Mouse (Mus musculus): ENCODE data around the gene Zfp462. TPM values are rescaled to one million over a fixed set of nuclear protein-coding genes. Genes with fewer than 3 reads are reported as not detected.
A peak's percentile ranks its signal among the peaks of the same experiment; 100 is the strongest.

Gene Zfp462
- polyA plus RNA-seq, 1 experiment from 2014 or later, result 2.9 TPM

- H3K4me1 ChIP-seq (replicated peaks; ENCODE audit: insufficient read depth, low read length), result peaks cover 4% of the 10 kb centered on the region; the same call in 1 of the 2 replicates
- 85% methylated on average over 9 of the region's 9 CpGs for WGBS
- no peak for ATAC-seq (replicated peaks; ENCODE audit: low FRiP score, low read depth)
- H3K36me3 ChIP-seq (ENCODE audit: insufficient read depth, low read length), result no peaks in the 10 kb centered on the region
- no peak overlapping the region for H3K4me2 ChIP-seq (ENCODE audit: low read length)
- no peaks in the 10 kb centered on the region for H3K27me3 ChIP-seq (ENCODE audit: insufficient read depth, low read length)
- no peaks in the 10 kb centered on the region for H3K9me3 ChIP-seq (replicated peaks; ENCODE audit: low read length)
- no peak overlapping the region for H3K4me3 ChIP-seq (replicated peaks; ENCODE audit: low read depth, low read length)
- no peak overlapping the region for H3K27ac ChIP-seq
- H3K9ac ChIP-seq (ENCODE audit: low read depth, low read length), result no peak overlapping the region
- DNase-seq (ENCODE audit: low spot score), result no peak
- no peak for TF ChIP-seq CTCF (IDR thresholded peaks at IDR 0.05; ENCODE audit: low read depth)
These were observed 53.4 kb downstream of the Zfp462 start for GRCm38 (mm10) chr4:54998146-54998841.

GRCm38 (mm10) chr4:54999556-54999955 lies 54.7 kb downstream of the Zfp462 start:
- H3K27me3 ChIP-seq (ENCODE audit: insufficient read depth, low read length), result no peaks in the 10 kb centered on the region
- no peaks in the 10 kb centered on the region for H3K36me3 ChIP-seq (ENCODE audit: insufficient read depth, low read length)
- H3K27ac ChIP-seq, result no peak overlapping the region
- H3K4me2 ChIP-seq (ENCODE audit: low read length), result no peak overlapping the region
- TF ChIP-seq CTCF (IDR thresholded peaks at IDR 0.05; ENCODE audit: low read depth), result no peak
- H3K4me3 ChIP-seq (replicated peaks; ENCODE audit: low read depth, low read length), result no peak overlapping the region
- 95% methylated on average over 5 of the region's 5 CpGs for WGBS
- no peak for DNase-seq (ENCODE audit: low spot score)
- no peaks in the 10 kb centered on the region for H3K9me3 ChIP-seq (replicated peaks; ENCODE audit: low read length)
- H3K9ac ChIP-seq (ENCODE audit: low read depth, low read length), result no peak overlapping the region
- ATAC-seq (replicated peaks; ENCODE audit: low FRiP score, low read depth), result no peak
- H3K4me1 ChIP-seq (replicated peaks; ENCODE audit: insufficient read depth, low read length), result peaks cover 5% of the 10 kb centered on the region; the same call in 1 of the 2 replicates

GRCm38 (mm10) chr4:55001386-55001785 lies 56.5 kb downstream of the Zfp462 start:
- peaks cover 9% of the 10 kb centered on the region for H3K4me1 ChIP-seq (replicated peaks; ENCODE audit: insufficient read depth, low read length)
- peak; percentile 24 for DNase-seq (ENCODE audit: low spot score)
- WGBS, result 77% methylated on average over 3 of the region's 3 CpGs

GRCm38 (mm10) chr4:55003128-55003527 lies 58.3 kb downstream of the Zfp462 start:
- H3K9ac ChIP-seq (ENCODE audit: low read depth, low read length), result no peak overlapping the region
- ATAC-seq (replicated peaks; ENCODE audit: low FRiP score, low read depth), result peak; percentile 69
- peaks cover 9% of the 10 kb centered on the region for H3K4me1 ChIP-seq (replicated peaks; ENCODE audit: insufficient read depth, low read length)
- TF ChIP-seq CTCF (IDR thresholded peaks at IDR 0.05; ENCODE audit: low read depth), result no peak
- H3K36me3 ChIP-seq (ENCODE audit: insufficient read depth, low read length), result 0 out of 2 replicates have a peak, but pooled peaks cover under 1% of the 10 kb centered on the region
- peak; percentile 35 for DNase-seq (ENCODE audit: low spot score)
- H3K9me3 ChIP-seq (replicated peaks; ENCODE audit: low read length), result no peaks in the 10 kb centered on the region
- H3K27me3 ChIP-seq (ENCODE audit: insufficient read depth, low read length), result no peaks in the 10 kb centered on the region
- 52% methylated on average over 6 of the region's 6 CpGs for WGBS
- 0 out of 2 replicates have a peak overlapping the region, but pooled peaks have one; percentile 38 for H3K27ac ChIP-seq
- H3K4me3 ChIP-seq (replicated peaks; ENCODE audit: low read depth, low read length), result no peak overlapping the region
- no peak overlapping the region for H3K4me2 ChIP-seq (ENCODE audit: low read length)

More at GRCm38 (mm10) chr4:55001386-55001785, 56.5 kb downstream of the Zfp462 start:
- no peak overlapping the region for H3K4me3 ChIP-seq (replicated peaks; ENCODE audit: low read depth, low read length)
- H3K9ac ChIP-seq (ENCODE audit: low read depth, low read length), result no peak overlapping the region
- H3K36me3 ChIP-seq (ENCODE audit: insufficient read depth, low read length), result no peaks in the 10 kb centered on the region
- no peaks in the 10 kb centered on the region for H3K9me3 ChIP-seq (replicated peaks; ENCODE audit: low read length)
- no peak overlapping the region for H3K4me2 ChIP-seq (ENCODE audit: low read length)
- ATAC-seq (replicated peaks; ENCODE audit: low FRiP score, low read depth), result no peak
- H3K27ac ChIP-seq, result no peak overlapping the region
- H3K27me3 ChIP-seq (ENCODE audit: insufficient read depth, low read length), result no peaks in the 10 kb centered on the region
- no peak for TF ChIP-seq CTCF (IDR thresholded peaks at IDR 0.05; ENCODE audit: low read depth)

- Histone ChIP-seq H3K4me1 (replicated peaks; ENCODE audit: insufficient read depth, low read length) (peaks cover 9% of the 10 kb centered on the region), H3K4me3 (replicated peaks; ENCODE audit: low read depth, low read length) (no peak overlapping the region), H3K9me3 (replicated peaks; ENCODE audit: low read length) (no peaks in the 10 kb centered on the region), H3K9ac (ENCODE audit: low read depth, low read length) (peak overlapping the region; percentile 19; the same call in 1 of the 2 replicates), H3K36me3 (ENCODE audit: insufficient read depth, low read length) (peaks cover 20% of the 10 kb centered on the region), H3K27ac (peak overlapping the region; percentile 89), H3K4me2 (ENCODE audit: low read length) (peak overlapping the region; percentile 43), H3K27me3 (ENCODE audit: insufficient read depth, low read length) (no peaks in the 10 kb centered on the region)
- DNase-seq (ENCODE audit: low spot score), result peak; percentile 70
- ATAC-seq (replicated peaks; ENCODE audit: low FRiP score, low read depth), result peak; percentile 76
- 21% methylated on average over 4 of the region's 4 CpGs for WGBS
- TF ChIP-seq CTCF (IDR thresholded peaks at IDR 0.05; ENCODE audit: low read depth), result no peak
These were observed 60.2 kb downstream of the Zfp462 start for GRCm38 (mm10) chr4:55005066-55005465.

- peak overlapping the region; percentile 19; the same call in 1 of the 2 replicates for H3K9ac ChIP-seq (ENCODE audit: low read depth, low read length)
- ATAC-seq (replicated peaks; ENCODE audit: low FRiP score, low read depth) (peak; percentile 78), DNase-seq (ENCODE audit: low spot score) (peak; percentile 79)
- no peaks in the 10 kb centered on the region for H3K9me3 ChIP-seq (replicated peaks; ENCODE audit: low read length)
- no peaks in the 10 kb centered on the region for H3K27me3 ChIP-seq (ENCODE audit: insufficient read depth, low read length)
- WGBS, result 19% methylated on average over 9 of the region's 9 CpGs
- peaks cover 9% of the 10 kb centered on the region for H3K4me1 ChIP-seq (replicated peaks; ENCODE audit: insufficient read depth, low read length)
- H3K4me2 ChIP-seq (ENCODE audit: low read length), result peak overlapping the region; percentile 43
- peak overlapping the region; percentile 89 for H3K27ac ChIP-seq
- peaks cover 25% of the 10 kb centered on the region for H3K36me3 ChIP-seq (ENCODE audit: insufficient read depth, low read length)
- H3K4me3 ChIP-seq (replicated peaks; ENCODE audit: low read depth, low read length), result no peak overlapping the region
- TF ChIP-seq CTCF (IDR thresholded peaks at IDR 0.05; ENCODE audit: low read depth), result no peak
These were observed 60.7 kb downstream of the Zfp462 start for GRCm38 (mm10) chr4:55005521-55005969.
